Mouse (Mus musculus) megakaryocyte progenitor cell, adult 5-6 weeks (primary cell): Measurements from ENCODE around the gene F12. TPM values are rescaled to one million over a fixed set of nuclear protein-coding genes. Genes with fewer than 3 reads are reported as not detected.

Experiments used
- ATAC-seq: replicated peaks from 2 replicates; pipeline ENCODE4 v1.8.0; 2016; ENCODE audit warnings: mild to moderate bottlenecking, moderate TSS enrichment, inconsistent platforms; ENCODE audit not compliant: poor library complexity
- total RNA-seq, 2 experiments: library from RNA; stranded (forward) in 1 of 2; stranded (reverse) in 1 of 2; fragments of 157-497, 149-512 nt in 1 of 2; fragments of 200-1000 nt in 1 of 2; gene quantifications; 2 replicates each; pipeline versions ENCODE4 v1.2.3 to v1.2.4; 2015 to 2017

F12 gene
- total RNA-seq, 2 experiments from 2014 or later = not detected

GRCm38 (mm10) chr13:55375877-55376276 lies 50.7 kb downstream of the F12 start:
- no peak for ATAC-seq

GRCm38 (mm10) chr13:55374206-55374924 lies 52.2 kb downstream of the F12 start:
- ATAC-seq = no peak

- ATAC-seq = no peak
Measured at GRCm38 (mm10) chr13:55371740-55372139, 54.9 kb downstream of the F12 start.

GRCm38 (mm10) chr13:55371007-55371681 lies 55.4 kb downstream of the F12 start:
- no peak for ATAC-seq

GRCm38 (mm10) chr13:55370234-55370633 lies 56.4 kb downstream of the F12 start:
- ATAC-seq = no peak

GRCm38 (mm10) chr13:55369531-55370114 lies 57.0 kb downstream of the F12 start, which contains the start of gene Rgs14:
Gene Rgs14 (plus strand): TSS chr13:55369732.
- ATAC-seq = peak; percentile 89

GRCm38 (mm10) chr13:55368401-55368800 lies 58.2 kb downstream of the F12 start:
- no peak for ATAC-seq

Other genes with a start within 250 kb of the F12 start
- 90.4 and 94.9 TPM in 2 replicates for gene Nsd1, start 217.0 kb downstream of the F12 start, total RNA-seq (2015)
- 74.5 and 89.7 TPM in 2 replicates for gene Nsd1, start 217.0 kb downstream of the F12 start, total RNA-seq (2017)
- 350 and 360 TPM in 2 replicates for gene Prelid1, start 106.3 kb downstream of the F12 start, total RNA-seq (2015)
- 108 and 125 TPM in 2 replicates for gene Prelid1, start 106.3 kb downstream of the F12 start, total RNA-seq (2017)
- 128 and 152 TPM in 2 replicates for gene Rab24, start 104.8 kb downstream of the F12 start, total RNA-seq (2015)
- gene Rab24, start 104.8 kb downstream of the F12 start, total RNA-seq (2017) = 25.9 and 34.6 TPM in 2 replicates
- 4.7 and 6.9 TPM in 2 replicates for gene Mxd3, start 97.0 kb downstream of the F12 start, total RNA-seq (2015)
- 4.7 and 16.3 TPM in 2 replicates for gene Mxd3, start 97.0 kb downstream of the F12 start, total RNA-seq (2017)
- gene Lman2, start 64.0 kb downstream of the F12 start, total RNA-seq (2015) = 86.8 and 102 TPM in 2 replicates
- 126 and 131 TPM in 2 replicates for gene Lman2, start 64.0 kb downstream of the F12 start, total RNA-seq (2017)
- 11.5 and 12.6 TPM in 2 replicates for gene Rgs14, start 57.1 kb downstream of the F12 start, total RNA-seq (2015)
- gene Rgs14, start 57.1 kb downstream of the F12 start, total RNA-seq (2017) = 9.7 and 17.4 TPM in 2 replicates
- gene Slc34a1, start 28.6 kb downstream of the F12 start, total RNA-seq (2015) = 0.12 and 0.95 TPM in 2 replicates
- gene Slc34a1, start 28.6 kb downstream of the F12 start, total RNA-seq (2017) = 0.08 and 1.1 TPM in 2 replicates
- gene Pfn3, start 11.6 kb downstream of the F12 start, total RNA-seq (2015) = not detected in 2 replicates
- not detected in 2 replicates for gene Pfn3, start 11.6 kb downstream of the F12 start, total RNA-seq (2017)
- 51.7 and 52.6 TPM in 2 replicates for gene Grk6, start 18.3 kb upstream of the F12 start, total RNA-seq (2015)
- 81.7 and 88.6 TPM in 2 replicates for gene Grk6, start 18.3 kb upstream of the F12 start, total RNA-seq (2017)
- gene Prr7, start 37.5 kb upstream of the F12 start, total RNA-seq (2015) = 0.72 and 1.7 TPM in 2 replicates
- gene Prr7, start 37.5 kb upstream of the F12 start, total RNA-seq (2017) = 1.5 TPM in 2 replicates
- 0.72 and 0.76 TPM in 2 replicates for gene Dbn1, start 61.3 kb upstream of the F12 start, total RNA-seq (2015)
- 2.3 and 2.7 TPM in 2 replicates for gene Dbn1, start 61.3 kb upstream of the F12 start, total RNA-seq (2017)
- gene Pdlim7, start 86.9 kb upstream of the F12 start, total RNA-seq (2015) = 12.7 and 13.0 TPM in 2 replicates
- gene Pdlim7, start 86.9 kb upstream of the F12 start, total RNA-seq (2017) = 5.3 and 5.9 TPM in 2 replicates
- gene Dok3, start 102.5 kb upstream of the F12 start, total RNA-seq (2015) = 18.1 and 34.6 TPM in 2 replicates
- gene Dok3, start 102.5 kb upstream of the F12 start, total RNA-seq (2017) = 22.9 and 31.2 TPM in 2 replicates
- gene Ddx41, start 109.9 kb upstream of the F12 start, total RNA-seq (2015) = 28.0 and 29.1 TPM in 2 replicates
- gene Ddx41, start 109.9 kb upstream of the F12 start, total RNA-seq (2017) = 66.9 and 78.0 TPM in 2 replicates
- 24.9 and 29.1 TPM in 2 replicates for gene Fam193b, start 144.3 kb upstream of the F12 start, total RNA-seq (2015)
- gene Fam193b, start 144.3 kb upstream of the F12 start, total RNA-seq (2017) = 21.8 and 25.1 TPM in 2 replicates
- gene Tmed9, start 146.9 kb upstream of the F12 start, total RNA-seq (2015) = 92.3 and 117 TPM in 2 replicates
- gene Tmed9, start 146.9 kb upstream of the F12 start, total RNA-seq (2017) = 194 and 211 TPM in 2 replicates
- 10.6 and 13.0 TPM in 2 replicates for gene B4galt7, start 173.1 kb upstream of the F12 start, total RNA-seq (2015)
- 12.8 and 16.7 TPM in 2 replicates for gene B4galt7, start 173.1 kb upstream of the F12 start, total RNA-seq (2017)
- 50.0 and 50.4 TPM in 2 replicates for gene Caml, start 196.2 kb upstream of the F12 start, total RNA-seq (2015)
- 49.5 and 54.7 TPM in 2 replicates for gene Caml, start 196.2 kb upstream of the F12 start, total RNA-seq (2017)
- 62.4 and 76.8 TPM in 2 replicates for gene Ddx46, start 208.2 kb upstream of the F12 start, total RNA-seq (2015)
- gene Ddx46, start 208.2 kb upstream of the F12 start, total RNA-seq (2017) = 79.0 and 153 TPM in 2 replicates